Mouse (Mus musculus) thymus, postnatal 14 days (tissue): ENCODE measurements around the gene Sept6.

ENCODE experiments used
- DNase-seq: peaks from one replicate; pipeline ENCODE4 v3.0.0; 2021

Sept6 gene

DNA sequence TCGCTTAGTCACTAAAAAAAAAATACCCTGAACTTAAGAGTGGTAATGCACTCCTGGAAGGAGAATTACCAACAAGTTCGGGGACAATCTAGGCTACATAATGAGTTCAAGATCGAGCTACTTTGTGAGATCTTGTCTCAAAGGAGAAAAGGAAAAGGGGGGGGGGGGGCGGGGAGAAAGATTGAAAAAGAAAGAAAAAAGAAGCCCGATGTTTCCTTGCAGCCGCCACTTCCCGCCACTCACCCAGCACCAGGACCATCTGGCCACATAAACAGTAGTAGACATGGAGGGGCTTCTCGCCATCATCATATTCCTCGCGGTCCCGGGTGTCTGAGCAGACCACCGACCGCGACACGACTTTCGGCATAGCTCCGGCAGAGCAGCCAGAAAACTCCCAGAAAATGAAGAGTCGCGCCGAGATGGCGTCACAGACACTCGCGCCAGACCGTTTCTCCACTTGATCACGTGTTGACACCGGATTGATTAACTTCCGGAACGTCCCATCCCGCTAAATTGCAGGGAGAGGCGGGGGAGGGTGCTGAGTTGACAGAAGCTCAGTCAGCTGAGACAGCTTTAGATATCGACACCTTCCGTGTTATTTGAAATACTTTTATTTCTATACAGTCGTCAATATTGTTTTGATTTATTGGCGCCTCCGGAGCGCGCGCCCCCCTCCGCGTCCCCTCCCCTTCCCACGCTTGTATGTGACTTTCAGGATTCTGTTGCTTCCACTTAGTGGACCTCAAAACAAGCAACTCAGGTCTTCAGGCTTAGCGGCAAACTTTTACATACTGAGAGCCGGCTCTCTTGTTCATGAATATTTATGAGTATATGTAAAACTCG, 127.6 kb downstream of the Sept6 start:
- DNase-seq: peak; percentile 80
